Mouse (Mus musculus) intestine, embryonic 16.5 days (tissue): ENCODE results near the gene Otx2. TPM values are rescaled to one million over a fixed set of nuclear protein-coding genes. Genes with fewer than 3 reads are reported as not detected.
"Not testable (repeated sequence)": the region's sequence is repeated elsewhere in the genome, so short reads cannot be mapped to it uniquely, and the experiment has no call there.

Experiments
- ATAC-seq: fragments of 200-750 bp; cut with Nextera tagmentation; 2 replicates; pipeline ENCODE4 v1.8.0; 2017; ENCODE audit warnings: moderate TSS enrichment, moderate library complexity
- H3K27ac ChIP-seq: fragments of 300-500 bp; sonication (generic); 2 replicates; pipeline ENCODE4 v1.5.1; 2014; ENCODE audit warnings: mild to moderate bottlenecking, low read length
- H3K27me3 ChIP-seq: fragments of 300-500 bp; sonication (generic); replicated peaks from 2 replicates; pipeline ENCODE4 v1.6.1; 2014; ENCODE audit warnings: low read length, control low read depth, mixed read lengths; ENCODE audit not compliant: control insufficient read depth, insufficient read depth
- H3K36me3 ChIP-seq: fragments of 300-500 bp; sonication (generic); 2 replicates; pipeline ENCODE4 v1.6.1; 2014; ENCODE audit warnings: low read length, control low read depth; ENCODE audit not compliant: control insufficient read depth, insufficient read depth
- H3K4me1 ChIP-seq: fragments of 300-500 bp; sonication (generic); 2 replicates; pipeline ENCODE4 v1.6.1; 2014; ENCODE audit warnings: low read length, control low read depth, mixed read lengths; ENCODE audit not compliant: control insufficient read depth, insufficient read depth
- H3K4me2 ChIP-seq: fragments of 300-500 bp; sonication (generic); 2 replicates; pipeline ENCODE4 v1.6.1; 2014; ENCODE audit warnings: low read depth, low read length, control low read depth
- H3K4me3 ChIP-seq: fragments of 300-500 bp; sonication (generic); 2 replicates; pipeline ENCODE4 v1.5.1; 2014; ENCODE audit warnings: mild to moderate bottlenecking, low read length
- H3K9ac ChIP-seq: fragments of 300-500 bp; sonication (generic); 2 replicates; pipeline ENCODE4 v1.6.1; 2014; ENCODE audit warnings: low read depth, low read length
- H3K9me3 ChIP-seq: fragments of 300-500 bp; sonication (generic); 2 replicates; pipeline ENCODE4 v1.6.1; 2016; ENCODE audit warnings: low read length, control low read depth; ENCODE audit not compliant: control insufficient read depth
- WGBS: fragments of 180-500 bp; shearing (Covaris S2); extraction: QIAGEN DNeasy Blood & Tissue Kit; methylation state at CpG from one replicate; pipeline ENCODE4 v1.1.7; 2014; 5-methylcytosine and 5-hydroxymethylcytosine counted together
- polyA plus RNA-seq: library from polyadenylated mRNA; unstranded; fragments of >200 nt; fragmentation: Nextera tagmentation; extraction: Ambion mirVana; gene quantifications from 2 replicates; pipeline ENCODE4 v1.2.1, GENCODE M21; 2015

Gene Otx2
- polyA plus RNA-seq, 1 experiment from 2014 or later = not detected

GRCm38 (mm10) chr14:48632335-48632734 lies 41.3 kb downstream of the Otx2 start:
- WGBS = 85% methylated on average over 8 of the region's 8 CpGs
- ATAC-seq = no peak
- no peak overlapping the region for H3K27ac ChIP-seq
- H3K27me3 ChIP-seq = no peaks in the 10 kb centered on the region
- H3K4me3 ChIP-seq = no peak overlapping the region
- no peaks in the 10 kb centered on the region for H3K36me3 ChIP-seq
- H3K9ac ChIP-seq = no peak overlapping the region
- H3K4me2 ChIP-seq = no peak overlapping the region
- H3K4me1 ChIP-seq = no peaks in the 10 kb centered on the region
- no peaks in the 10 kb centered on the region for H3K9me3 ChIP-seq

- 86% methylated on average over 2 of the region's 2 CpGs for WGBS
- no peak overlapping the region for H3K4me2 ChIP-seq
- no peaks in the 10 kb centered on the region for H3K27me3 ChIP-seq
- no peak for ATAC-seq
- H3K9me3 ChIP-seq = no peaks in the 10 kb centered on the region
- no peak overlapping the region for H3K9ac ChIP-seq
- no peak overlapping the region for H3K27ac ChIP-seq
- H3K4me1 ChIP-seq = no peaks in the 10 kb centered on the region
- H3K4me3 ChIP-seq = no peak overlapping the region
- no peaks in the 10 kb centered on the region for H3K36me3 ChIP-seq
Measured at GRCm38 (mm10) chr14:48631486-48631885, 42.1 kb downstream of the Otx2 start.

- Histone ChIP-seq H3K4me2 (no peak overlapping the region), H3K4me1 (no peaks in the 10 kb centered on the region), H3K4me3 (no peak overlapping the region), H3K9ac (no peak overlapping the region), H3K27ac (no peak overlapping the region), H3K9me3 (no peaks in the 10 kb centered on the region), H3K36me3 (no peaks in the 10 kb centered on the region), H3K27me3 (no peaks in the 10 kb centered on the region)
- ATAC-seq = no peak
- WGBS = 76% methylated on average over 9 of the region's 9 CpGs
Measured at GRCm38 (mm10) chr14:48629404-48629803, 44.2 kb downstream of the Otx2 start.

GRCm38 (mm10) chr14:48626271-48626670 lies 47.3 kb downstream of the Otx2 start:
- H3K4me1 ChIP-seq = no peaks in the 10 kb centered on the region
- H3K27ac ChIP-seq = no peak overlapping the region
- no peaks in the 10 kb centered on the region for H3K9me3 ChIP-seq
- H3K36me3 ChIP-seq = no peaks in the 10 kb centered on the region
- no peak for ATAC-seq
- WGBS = 69% methylated on average over 4 of the region's 4 CpGs
- no peak overlapping the region for H3K4me3 ChIP-seq
- H3K9ac ChIP-seq = no peak overlapping the region
- H3K4me2 ChIP-seq = no peak overlapping the region
- no peaks in the 10 kb centered on the region for H3K27me3 ChIP-seq

GRCm38 (mm10) chr14:48625331-48625694 lies 48.3 kb downstream of the Otx2 start:
- H3K4me3 ChIP-seq = no peak overlapping the region
- H3K27ac ChIP-seq = no peak overlapping the region
- H3K4me1 ChIP-seq = no peaks in the 10 kb centered on the region
- H3K27me3 ChIP-seq = no peaks in the 10 kb centered on the region
- no peak overlapping the region for H3K4me2 ChIP-seq
- H3K9me3 ChIP-seq = no peaks in the 10 kb centered on the region
- 64% methylated on average over 6 of the region's 6 CpGs for WGBS
- no peaks in the 10 kb centered on the region for H3K36me3 ChIP-seq
- no peak overlapping the region for H3K9ac ChIP-seq
- ATAC-seq = no peak

- no peaks in the 10 kb centered on the region for H3K36me3 ChIP-seq
- H3K9me3 ChIP-seq = no peaks in the 10 kb centered on the region
- no peak overlapping the region for H3K4me2 ChIP-seq
- no peak for ATAC-seq
- no peak overlapping the region for H3K9ac ChIP-seq
- 77% methylated on average over 9 of the region's 9 CpGs for WGBS
- H3K27ac ChIP-seq = no peak overlapping the region
- H3K4me3 ChIP-seq = no peak overlapping the region
- no peaks in the 10 kb centered on the region for H3K4me1 ChIP-seq
- no peaks in the 10 kb centered on the region for H3K27me3 ChIP-seq
Measured at GRCm38 (mm10) chr14:48624596-48625330, 48.9 kb downstream of the Otx2 start.

- WGBS = 81% methylated on average over 9 of the region's 9 CpGs
- not testable (repeated sequence) for H3K9me3 ChIP-seq, H3K36me3 ChIP-seq, H3K27me3 ChIP-seq, H3K4me3 ChIP-seq, H3K9ac ChIP-seq, H3K4me1 ChIP-seq, ATAC-seq, H3K4me2 ChIP-seq, H3K27ac ChIP-seq
Measured at GRCm38 (mm10) chr14:48622726-48623125, 50.9 kb downstream of the Otx2 start.

GRCm38 (mm10) chr14:48616361-48616760 lies 57.3 kb downstream of the Otx2 start:
- Histone ChIP-seq H3K27ac (no peak overlapping the region), H3K4me3 (no peak overlapping the region), H3K4me2 (no peak overlapping the region), H3K27me3 (no peaks in the 10 kb centered on the region), H3K9ac (no peak overlapping the region), H3K4me1 (no peaks in the 10 kb centered on the region), H3K9me3 (no peaks in the 10 kb centered on the region), H3K36me3 (no peaks in the 10 kb centered on the region)
- 71% methylated on average over 5 of the region's 5 CpGs for WGBS
- no peak for ATAC-seq

- Histone ChIP-seq H3K36me3 (no peaks in the 10 kb centered on the region), H3K27me3 (no peaks in the 10 kb centered on the region), H3K27ac (no peak overlapping the region), H3K4me1 (no peaks in the 10 kb centered on the region), H3K4me2 (no peak overlapping the region), H3K4me3 (no peak overlapping the region), H3K9me3 (no peaks in the 10 kb centered on the region), H3K9ac (no peak overlapping the region)
- no peak for ATAC-seq
- 70% methylated on average over 15 of the region's 15 CpGs for WGBS
Measured at GRCm38 (mm10) chr14:48608641-48609310, 64.8 kb downstream of the Otx2 start.
